Mouse (Mus musculus) G1E (cell line): ENCODE measurements around the gene Havcr1. TPM values are rescaled to one million over a fixed set of nuclear protein-coding genes. Genes with fewer than 3 reads are reported as not detected.

Experiments
- ATAC-seq: 2 replicates; pipeline ENCODE4 v1.8.0; 2016; ENCODE audit warnings: mild to moderate bottlenecking; ENCODE audit not compliant: insufficient number of reproducible peaks, poor library complexity, low FRiP score, severe bottlenecking; ENCODE audit errors: extremely low read depth
- DNase-seq: peaks from one replicate; pipeline ENCODE4 v3.0.0; 2012; ENCODE audit warnings: low spot score
- H3K27me3 ChIP-seq: 2 replicates; pipeline ENCODE4 v1.6.1; 2012; ENCODE audit warnings: mild to moderate bottlenecking, low read length, inconsistent platforms; ENCODE audit not compliant: insufficient read depth
- H3K36me3 ChIP-seq: replicated peaks from 2 replicates; pipeline ENCODE3; 2012; ENCODE audit warnings: mild to moderate bottlenecking, inconsistent platforms
- H3K4me1 ChIP-seq: 2 replicates; pipeline ENCODE4 v1.6.1; 2012; ENCODE audit warnings: low read depth, low read length, inconsistent platforms, mixed read lengths; ENCODE audit not compliant: insufficient read depth
- H3K4me3 ChIP-seq: 2 replicates; pipeline ENCODE4 v1.5.1; 2012; ENCODE audit warnings: low read depth, mild to moderate bottlenecking, inconsistent platforms, low read length, moderate library complexity, mixed read lengths
- H3K9me3 ChIP-seq: replicated peaks from 2 replicates; pipeline ENCODE4 v1.6.1; 2012; ENCODE audit warnings: inconsistent platforms
- CTCF ChIP-seq: IDR thresholded peaks from 2 replicates; pipeline ENCODE4 v1.5.1; 2012; ENCODE audit warnings: low read depth, low read length, inconsistent platforms, mixed read lengths
- GATA1 ChIP-seq: IDR thresholded peaks from 2 replicates; pipeline ENCODE4 v1.6.1; 2012; ENCODE audit warnings: borderline replicate concordance, low read length, inconsistent platforms, mixed read lengths
- GATA2 ChIP-seq: IDR thresholded peaks from 2 replicates; pipeline ENCODE4 v1.6.1; 2012; ENCODE audit warnings: low read depth, low read length, inconsistent platforms, borderline replicate concordance
- POLR2AphosphoS5 ChIP-seq: IDR thresholded peaks from 2 replicates; pipeline ENCODE4 v1.6.1; 2012; ENCODE audit warnings: low read depth, low read length, inconsistent platforms; ENCODE audit not compliant: insufficient replicate concordance
- TAL1 ChIP-seq: conservative IDR thresholded peaks from 2 replicates; pipeline ENCODE4 v1.6.1; 2012; ENCODE audit warnings: low read depth, low read length, inconsistent platforms, mixed read lengths
- polyA plus RNA-seq: library from polyadenylated mRNA; stranded (reverse); fragments of >175 nt; gene quantifications from 2 replicates; pipeline ENCODE4 v1.2.3, GENCODE M21; 2012
- total RNA-seq, 2 experiments: library from RNA; stranded (forward) in 1 of 2; stranded (reverse) in 1 of 2; fragments of 200-1000 nt in 1 of 2; fragments of >200 nt in 1 of 2; fragmentation: Nextera tagmentation in 1 of 2; gene quantifications; 2 replicates each; pipeline ENCODE4 v1.2.3; 2014 to 2017

The Havcr1 gene
- total and polyA plus RNA-seq, 3 experiments = not detected

GRCm38 (mm10) chr11:46706664-46707356 is 28.1 kb upstream of the Havcr1 start, which contains the start of gene Timd2:
Gene Timd2, minus strand, starts transcription at chr11:46707061.
- no peaks in the 10 kb centered on the region for H3K4me1 ChIP-seq
- H3K27me3 ChIP-seq = no peaks in the 10 kb centered on the region
- no peaks in the 10 kb centered on the region for H3K36me3 ChIP-seq
- DNase-seq (no peak), ATAC-seq (no peak)
- TF ChIP-seq CTCF (no peak), TAL1 (no peak), GATA2 (no peak), GATA1 (no peak), POLR2AphosphoS5 (no peak)
- H3K9me3 ChIP-seq = no peaks in the 10 kb centered on the region
- no peak within 1 kb of the TSS for H3K4me3 ChIP-seq

GRCm38 (mm10) chr11:46731541-46732070 is 3.3 kb upstream of the Havcr1 start:
- H3K36me3 ChIP-seq = no peaks in the 10 kb centered on the region
- ATAC-seq (no peak), DNase-seq (no peak)
- no peak overlapping the region for H3K4me3 ChIP-seq
- H3K27me3 ChIP-seq = no peaks in the 10 kb centered on the region
- TF ChIP-seq TAL1 = no peak
- TF ChIP-seq POLR2AphosphoS5 = no peak
- no peak for TF ChIP-seq CTCF
- TF ChIP-seq GATA2 = no peak
- no peak for TF ChIP-seq GATA1
- H3K4me1 ChIP-seq = no peaks in the 10 kb centered on the region
- H3K9me3 ChIP-seq = no peaks in the 10 kb centered on the region

DNA sequence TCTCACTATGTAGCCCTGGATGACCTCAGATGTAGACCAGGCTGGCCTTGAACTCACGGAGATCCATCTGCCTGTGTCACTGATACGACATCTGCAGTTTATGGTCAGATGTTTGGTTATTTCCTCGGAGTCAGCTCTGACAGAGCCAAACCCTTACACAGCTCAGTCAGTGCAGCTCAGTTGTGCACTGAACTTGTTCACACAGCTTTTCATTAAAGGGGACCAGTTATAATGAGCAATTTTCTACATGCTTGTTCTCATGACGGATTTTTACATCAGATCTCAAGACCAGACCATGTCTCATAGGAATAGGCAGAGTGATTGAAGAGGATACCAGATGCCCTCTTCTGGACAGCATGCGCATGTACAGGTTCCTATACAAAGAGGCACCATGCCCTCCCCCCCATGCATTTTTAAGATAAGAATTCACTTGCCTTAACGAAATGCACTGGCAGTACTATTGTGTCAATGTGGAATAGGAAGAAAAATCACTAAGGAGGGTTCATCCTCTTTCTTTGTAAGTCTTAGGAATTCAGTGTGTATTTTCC is 1.6 kb upstream of the Havcr1 start:
- H3K4me3 ChIP-seq = no peak overlapping the region
- TF ChIP-seq TAL1 = no peak
- TF ChIP-seq CTCF = peak; percentile 23; the same call in 1 of the 2 replicates
- no peaks in the 10 kb centered on the region for H3K4me1 ChIP-seq
- no peak for DNase-seq
- no peaks in the 10 kb centered on the region for H3K36me3 ChIP-seq
- H3K27me3 ChIP-seq = no peaks in the 10 kb centered on the region
- no peaks in the 10 kb centered on the region for H3K9me3 ChIP-seq
- ATAC-seq = no peak; the same call in 1 of the 2 replicates

- DNase-seq = no peak
- Histone ChIP-seq H3K36me3 (no peaks in the 10 kb centered on the region), H3K27me3 (no peaks in the 10 kb centered on the region), H3K9me3 (no peaks in the 10 kb centered on the region), H3K4me1 (no peaks in the 10 kb centered on the region), H3K4me3 (no peak overlapping the region)
- TF ChIP-seq GATA1 = no peak
- TF ChIP-seq GATA2 = no peak
- no peak for TF ChIP-seq POLR2AphosphoS5
- TF ChIP-seq TAL1 = no peak
- no peak for TF ChIP-seq CTCF
- no peak for ATAC-seq
Measured at GRCm38 (mm10) chr11:46734617-46735016, 263 bp upstream of the Havcr1 start.

GRCm38 (mm10) chr11:46739501-46739900 is 4.6 kb downstream of the Havcr1 start:
- DNase-seq (no peak), ATAC-seq (no peak)
- Histone ChIP-seq H3K36me3 (no peaks in the 10 kb centered on the region), H3K4me1 (no peaks in the 10 kb centered on the region), H3K4me3 (no peak overlapping the region), H3K27me3 (no peaks in the 10 kb centered on the region; the same call in 1 of the 2 replicates), H3K9me3 (no peaks in the 10 kb centered on the region)
- TF ChIP-seq POLR2AphosphoS5 = no peak
- no peak for TF ChIP-seq GATA1
- TF ChIP-seq GATA2 = no peak
- TF ChIP-seq TAL1 = no peak
- TF ChIP-seq CTCF = no peak

- Histone ChIP-seq H3K4me1 (no peaks in the 10 kb centered on the region), H3K9me3 (no peaks in the 10 kb centered on the region), H3K27me3 (no peaks in the 10 kb centered on the region; the same call in 1 of the 2 replicates), H3K4me3 (no peak overlapping the region), H3K36me3 (no peaks in the 10 kb centered on the region)
- ATAC-seq (no peak), DNase-seq (no peak)
- TF ChIP-seq CTCF = no peak
- no peak for TF ChIP-seq TAL1
- no peak for TF ChIP-seq POLR2AphosphoS5
Measured at GRCm38 (mm10) chr11:46740886-46741285, 6.0 kb downstream of the Havcr1 start.

DNA sequence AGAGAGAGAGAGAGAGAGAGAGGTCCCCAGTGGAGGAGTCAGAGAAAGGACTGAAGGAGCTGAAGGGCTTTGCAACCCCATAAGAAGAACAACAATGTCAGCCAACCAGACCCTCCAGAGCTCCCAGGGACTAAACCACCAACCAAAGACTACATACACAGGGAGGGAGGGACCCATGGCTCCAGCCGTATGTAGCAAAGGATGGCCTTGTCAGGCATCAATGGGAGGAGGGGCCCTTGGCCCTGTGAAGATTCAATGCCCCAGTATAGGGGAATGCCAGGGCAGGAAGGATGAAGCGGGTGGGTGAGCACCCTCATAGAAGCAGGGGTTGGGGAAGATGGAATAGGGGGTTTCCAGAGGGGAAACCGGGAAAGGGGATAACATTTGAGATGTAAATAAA is 6.8 kb downstream of the Havcr1 start:
- H3K4me1 ChIP-seq = no peaks in the 10 kb centered on the region

More for the DNA sequence above, 6.8 kb downstream of the Havcr1 start:
- no peak for ATAC-seq
- H3K4me3 ChIP-seq = no peak overlapping the region
- no peaks in the 10 kb centered on the region for H3K36me3 ChIP-seq
- no peak for TF ChIP-seq TAL1
- no peak for TF ChIP-seq CTCF
- no peak for TF ChIP-seq GATA2
- no peak for TF ChIP-seq GATA1
- TF ChIP-seq POLR2AphosphoS5 = no peak
- H3K27me3 ChIP-seq = no peaks in the 10 kb centered on the region; the same call in 1 of the 2 replicates
- no peak for DNase-seq
- H3K9me3 ChIP-seq = no peaks in the 10 kb centered on the region
